Mouse (Mus musculus) Muller cell, postnatal 12 days (primary cell): ENCODE measurements around the gene Atrnl1.
"Not testable (repeated sequence)": the region's sequence is repeated elsewhere in the genome, so short reads cannot be mapped to it uniquely, and the experiment has no call there.

Experiments
- DNase-seq: peaks from one replicate; pipeline ENCODE4 v3.0.0-alpha.2; 2015; ENCODE audit errors: inconsistent ontology term

Atrnl1 gene

DNA sequence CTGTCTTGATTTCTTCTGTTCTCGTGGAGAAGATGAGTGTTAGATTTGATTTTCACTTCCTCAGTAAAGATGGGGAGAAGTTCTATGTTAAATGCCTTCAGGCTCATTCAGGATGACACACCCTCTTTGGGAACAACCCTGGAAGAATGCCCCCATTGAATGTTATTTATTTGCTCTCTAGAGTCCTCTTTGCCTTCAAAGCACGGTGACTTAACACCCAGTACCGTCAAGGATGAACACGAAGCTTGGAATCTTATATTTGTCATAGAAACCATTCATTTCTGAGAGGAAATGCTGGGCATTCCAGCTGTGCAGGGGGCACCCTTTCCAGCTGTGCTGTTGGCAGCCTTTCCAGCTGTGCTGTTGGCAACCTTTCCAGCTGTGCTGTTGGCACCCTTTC lies 212.6 kb downstream of the Atrnl1 start:
- no peak for DNase-seq

DNA sequence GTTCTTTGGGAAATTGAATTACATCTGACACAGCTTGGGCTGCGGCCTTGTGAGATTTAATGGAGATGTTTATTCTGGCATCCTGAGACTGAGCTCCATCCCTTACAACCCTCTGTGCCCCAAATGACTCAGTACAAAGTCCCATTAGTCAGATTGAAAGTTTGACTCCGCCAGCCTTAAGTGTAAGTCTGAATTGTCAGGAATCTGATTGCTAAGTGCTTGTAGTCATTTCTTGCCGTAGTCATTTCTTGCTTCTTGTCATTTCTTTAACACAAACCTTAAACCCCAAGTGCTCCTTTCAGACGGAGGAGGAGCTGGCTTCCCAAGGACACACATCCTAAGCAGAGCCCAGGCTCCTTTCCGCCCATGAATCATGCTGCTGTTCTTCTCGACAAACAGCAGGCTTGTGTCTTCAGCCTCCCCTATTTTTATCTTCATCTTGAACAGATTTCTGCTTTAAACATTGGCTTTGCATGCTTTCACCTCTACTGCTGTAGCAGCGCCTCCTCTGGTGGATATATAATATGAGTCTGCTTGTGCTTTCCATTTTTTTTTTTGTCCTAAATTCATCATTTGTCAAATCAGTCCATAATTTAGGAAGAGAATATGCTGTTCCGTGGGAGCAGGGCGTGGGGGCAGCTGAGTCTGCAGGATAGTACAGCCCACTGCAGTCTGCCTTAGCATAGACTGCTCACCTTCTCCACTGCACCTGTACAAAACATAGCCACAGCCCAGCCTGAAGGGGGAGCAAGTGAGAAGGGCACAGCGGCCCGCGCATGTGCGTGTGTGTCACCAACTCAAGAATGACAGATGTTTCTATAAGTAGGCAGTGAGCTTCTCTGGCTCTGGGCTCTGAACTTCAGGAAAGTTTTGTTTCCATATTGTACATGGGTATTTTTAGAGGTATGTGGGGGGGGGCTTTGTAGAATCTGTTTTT lies 214.7 kb downstream of the Atrnl1 start:
- DNase-seq = no peak

DNA sequence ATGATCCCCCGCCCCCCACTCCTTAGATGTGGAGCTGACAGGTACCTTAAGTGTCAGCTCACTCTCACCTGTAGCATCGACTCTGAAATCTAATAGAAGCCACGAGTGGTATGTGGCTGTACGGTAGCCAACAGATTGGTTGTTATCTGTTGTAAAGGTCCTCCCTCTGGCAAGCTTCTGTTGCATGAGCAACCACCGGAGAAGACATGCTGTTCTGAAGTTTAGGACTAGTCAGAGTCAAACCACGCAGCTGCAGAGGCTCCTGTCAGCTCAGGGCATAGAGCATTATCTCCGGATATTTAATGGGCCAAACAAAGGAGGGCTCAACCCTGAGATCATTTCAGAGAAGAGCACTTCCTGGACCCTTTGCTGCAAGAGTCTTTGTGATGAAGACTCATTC lies 222.2 kb downstream of the Atrnl1 start:
- no peak for DNase-seq

DNA sequence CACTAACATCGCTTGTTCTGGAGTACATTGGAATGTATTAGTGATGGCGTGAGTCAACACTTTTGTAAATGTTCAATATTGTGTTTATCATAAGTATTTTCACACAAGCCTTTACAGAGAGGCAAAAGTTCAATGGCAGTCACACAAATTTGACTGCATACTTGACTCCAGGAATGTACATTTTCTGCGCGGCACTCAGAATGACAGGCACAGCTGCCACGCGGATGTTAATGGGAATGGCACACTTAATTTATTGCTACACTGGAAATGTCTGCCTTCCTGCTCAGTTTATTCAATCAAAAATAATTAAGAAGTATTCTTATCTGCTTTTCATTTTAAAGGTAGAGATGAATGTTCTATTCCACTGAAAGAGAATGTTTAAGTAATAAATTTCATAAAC lies 227.0 kb downstream of the Atrnl1 start:
- no peak for DNase-seq

DNA sequence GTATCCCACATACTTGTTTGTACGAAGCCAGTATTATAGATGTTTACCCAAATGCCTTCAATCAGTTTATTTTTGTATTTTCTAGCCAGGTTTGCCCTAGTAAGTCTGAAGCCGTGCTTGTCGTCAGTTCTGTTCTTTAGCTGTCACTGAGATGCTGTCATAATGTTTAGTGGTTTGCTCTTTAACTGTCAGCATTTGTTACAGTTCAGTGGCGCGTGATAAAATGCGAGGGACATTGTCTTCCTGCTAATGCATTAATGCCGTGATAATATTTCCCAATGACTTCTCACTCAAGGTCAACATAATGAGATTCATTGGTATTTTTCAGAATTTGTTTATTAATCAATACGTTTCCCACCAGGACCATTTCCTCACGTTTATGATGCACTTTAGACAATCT lies 227.7 kb downstream of the Atrnl1 start:
- no peak for DNase-seq

DNA sequence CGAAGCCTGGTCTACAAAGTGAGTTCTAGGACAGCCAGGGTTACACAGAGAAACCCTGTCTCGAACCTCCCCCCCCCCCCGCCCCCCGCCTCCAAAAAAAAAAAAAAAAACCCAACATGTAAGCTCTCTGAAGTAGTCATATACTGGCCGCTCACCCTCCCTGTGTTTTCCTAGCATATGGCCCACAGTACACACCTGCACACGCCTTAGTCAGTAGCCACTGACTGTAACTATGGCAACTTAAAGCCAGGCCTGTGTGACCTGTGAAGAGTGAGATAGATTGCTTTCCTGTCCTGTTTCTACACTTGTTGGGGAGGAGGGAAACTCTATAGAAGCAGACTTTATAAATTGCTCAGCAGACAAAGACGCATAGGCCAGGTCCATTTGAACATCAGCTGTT lies 239.1 kb downstream of the Atrnl1 start:
- DNase-seq = no peak

DNA sequence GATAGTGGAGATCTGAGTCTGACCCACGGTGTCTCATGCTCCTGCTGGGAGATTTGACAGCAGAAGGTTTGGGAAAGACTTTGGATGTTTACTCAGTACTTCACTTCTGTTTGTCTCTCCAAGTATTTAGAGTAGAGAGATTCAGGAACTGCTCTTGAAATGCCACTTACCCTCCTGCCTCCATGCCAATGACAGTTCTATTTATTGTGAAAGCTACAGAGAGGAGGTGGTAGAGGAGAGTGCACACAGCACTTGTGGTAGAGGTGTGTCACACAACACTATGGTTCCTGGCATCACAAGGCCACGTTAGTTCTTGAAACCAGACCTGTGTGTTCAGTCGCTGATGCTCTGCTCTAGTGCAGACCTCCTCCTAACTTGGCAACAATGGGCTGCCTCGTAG lies 257.5 kb downstream of the Atrnl1 start:
- DNase-seq = no peak

DNA sequence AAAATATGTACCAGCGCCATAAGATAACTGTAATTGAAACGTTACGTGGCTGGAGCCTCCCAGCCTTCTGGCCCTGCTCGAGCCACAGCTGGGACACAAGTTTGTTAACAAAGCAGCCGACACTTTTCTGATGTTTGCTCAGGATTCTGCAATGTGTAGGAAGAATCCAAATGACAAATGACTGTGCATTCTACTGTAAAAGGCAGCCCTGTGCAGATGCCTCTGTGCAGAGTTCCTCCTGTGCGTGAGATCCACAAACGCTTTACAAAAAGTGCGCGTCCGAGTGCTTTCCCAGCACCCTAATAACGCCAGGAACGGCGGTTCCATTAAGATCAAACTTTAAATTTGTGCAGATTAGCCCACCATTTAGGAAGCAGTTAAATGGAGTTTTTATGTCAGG lies 260.0 kb downstream of the Atrnl1 start:
- no peak for DNase-seq

DNA sequence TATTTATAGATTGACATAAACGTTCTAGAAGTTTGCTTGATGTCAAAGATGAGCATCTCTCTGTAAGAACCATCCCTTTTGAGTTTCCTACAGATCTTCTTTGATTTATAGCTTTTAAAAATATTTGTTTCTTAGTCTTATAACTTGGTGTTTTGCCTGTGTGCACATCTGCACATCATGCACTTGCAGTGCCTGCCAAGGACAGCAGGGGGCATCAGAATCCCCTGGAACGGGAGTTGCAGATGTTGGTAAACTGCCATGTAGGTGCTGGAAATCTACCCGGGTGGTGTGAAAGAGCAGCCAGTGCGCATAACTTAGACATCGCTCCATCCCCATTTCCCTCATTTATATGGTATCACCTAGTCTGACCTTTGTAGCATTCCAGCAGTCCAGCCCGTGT lies 265.2 kb downstream of the Atrnl1 start:
- no peak for DNase-seq

DNA sequence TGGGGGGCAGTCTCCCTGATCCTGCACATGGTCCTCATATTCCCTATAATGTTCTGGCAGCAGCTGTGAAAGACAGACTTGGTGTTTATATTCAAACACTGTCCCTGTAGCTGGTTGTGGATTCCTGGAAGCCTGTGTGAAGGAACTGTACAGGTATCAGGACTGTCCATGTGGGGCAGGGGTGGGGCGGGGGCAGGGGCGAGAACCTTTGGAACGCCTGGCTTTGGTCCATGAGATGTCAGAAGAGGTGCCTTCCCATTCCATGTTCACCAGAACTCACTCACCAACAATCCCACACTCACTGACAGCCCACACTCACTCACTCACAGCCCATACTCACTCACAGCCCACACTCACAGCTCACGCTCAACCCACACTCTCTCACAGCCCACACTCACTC lies 266.5 kb downstream of the Atrnl1 start:
- DNase-seq = no peak

DNA sequence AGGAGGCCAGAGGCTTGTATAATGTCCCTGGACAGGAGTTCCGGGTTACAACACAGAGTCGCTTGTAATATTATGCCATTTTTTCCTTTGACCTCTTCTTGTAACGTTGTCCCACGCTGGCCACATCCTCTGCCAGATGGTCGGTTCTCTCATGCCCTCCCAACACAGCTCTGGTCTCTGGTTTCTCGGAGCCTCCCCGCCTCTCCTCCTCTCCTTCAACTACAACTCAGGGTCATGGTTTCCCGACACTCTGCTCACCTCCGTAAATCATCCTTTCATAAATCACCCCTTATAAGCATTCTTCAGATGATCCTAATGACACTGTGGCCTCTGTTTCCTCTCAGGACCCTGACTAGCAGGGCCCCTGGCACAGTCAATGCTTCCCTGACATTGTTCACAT lies 267.7 kb downstream of the Atrnl1 start:
- no peak for DNase-seq

DNA sequence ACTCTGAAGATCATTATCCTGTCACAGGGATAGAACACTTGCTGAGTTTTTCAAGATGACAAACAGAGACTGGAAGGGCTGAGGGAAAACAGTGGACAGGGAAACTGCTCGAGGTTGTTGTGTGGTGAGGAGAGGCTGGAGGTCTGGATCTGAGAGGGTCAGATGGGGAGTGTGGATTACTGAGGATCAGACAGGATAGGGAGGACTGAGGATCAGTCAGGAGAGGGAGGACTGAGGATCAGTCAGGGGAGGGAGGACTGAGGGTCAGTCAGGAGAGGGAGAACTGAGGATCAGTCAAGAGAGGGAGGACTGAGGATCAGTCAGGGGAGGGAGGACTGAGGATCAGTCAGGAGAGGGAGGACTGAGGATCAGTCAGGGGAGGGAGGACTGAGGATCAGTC lies 269.0 kb downstream of the Atrnl1 start:
- DNase-seq = not testable (repeated sequence)

DNA sequence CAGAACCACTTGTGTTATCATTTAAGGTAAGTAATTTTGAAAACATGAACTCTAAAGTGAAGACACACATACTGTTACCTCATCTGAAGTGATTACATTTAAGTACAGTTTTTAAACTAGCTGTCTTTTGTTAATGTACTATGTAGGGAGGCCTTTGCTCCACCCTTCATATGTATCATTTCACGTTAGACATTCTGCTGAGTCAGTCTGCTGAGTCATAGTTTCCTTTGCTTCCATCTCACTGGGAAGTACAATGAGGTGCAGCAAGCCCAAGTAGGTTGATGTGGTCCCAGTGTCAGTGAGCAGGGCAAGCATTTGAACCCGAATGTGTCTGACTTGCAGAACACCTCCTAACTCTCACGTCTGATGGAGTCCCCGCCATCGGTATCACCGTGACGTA lies 271.1 kb downstream of the Atrnl1 start:
- DNase-seq = peak; percentile 20

DNA sequence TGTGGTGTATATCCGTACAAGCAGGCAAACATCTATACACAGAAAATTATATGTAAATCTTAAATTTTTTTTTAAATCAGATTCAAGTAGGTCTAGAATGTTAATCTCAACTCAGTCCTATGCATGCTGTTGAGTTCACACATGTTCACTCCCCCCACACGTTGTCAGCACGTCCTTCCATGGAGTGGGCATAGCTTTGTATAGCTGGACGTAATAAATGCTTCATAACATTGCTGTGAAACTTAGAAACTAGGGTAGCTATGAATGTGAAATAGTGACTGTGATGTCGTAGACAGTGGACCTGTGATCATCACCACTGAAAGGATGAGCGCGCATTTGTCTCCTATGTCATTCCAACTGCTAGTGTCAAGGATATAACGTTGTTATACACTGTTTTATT lies 278.0 kb downstream of the Atrnl1 start:
- DNase-seq = no peak

DNA sequence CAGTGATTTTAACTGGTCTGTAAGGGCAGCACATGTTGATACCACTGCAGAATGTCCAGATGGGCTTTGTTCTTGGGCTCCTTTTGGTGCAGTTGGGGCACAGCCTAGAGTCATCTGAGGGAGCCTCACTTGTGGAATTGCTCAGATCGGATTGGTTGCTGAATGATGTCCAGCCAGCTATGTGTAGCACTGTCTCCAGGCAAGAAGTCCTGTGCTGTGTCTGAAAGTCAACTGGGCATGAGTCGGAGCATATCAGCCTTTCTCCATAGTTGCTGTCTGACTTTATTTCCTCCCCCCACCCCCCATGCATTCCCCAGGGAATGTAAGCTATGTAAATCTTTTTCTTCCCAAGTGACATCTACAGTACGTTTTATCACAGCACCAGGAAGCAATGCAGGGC lies 278.9 kb downstream of the Atrnl1 start:
- no peak for DNase-seq

DNA sequence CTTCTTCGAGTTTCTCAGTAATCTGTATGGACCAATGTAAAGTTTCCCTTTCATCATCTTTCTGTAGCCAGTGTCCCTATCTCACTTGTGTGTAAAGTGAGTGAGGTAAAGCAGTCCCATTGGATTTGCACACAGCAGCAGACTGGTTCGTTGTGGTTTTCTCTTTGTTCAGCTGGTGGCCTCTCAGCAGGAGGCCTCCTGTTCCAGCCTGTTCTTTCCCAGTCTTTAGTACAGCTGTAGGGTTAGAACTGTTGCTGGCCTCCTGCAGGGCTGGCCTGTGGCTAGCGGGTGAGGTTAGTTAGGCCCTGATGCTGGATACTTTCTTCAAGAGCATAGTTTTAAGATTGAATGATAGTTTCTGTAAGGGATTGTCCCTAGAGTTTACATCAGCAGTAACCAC lies 280.1 kb downstream of the Atrnl1 start:
- peak; percentile 45 for DNase-seq

DNA sequence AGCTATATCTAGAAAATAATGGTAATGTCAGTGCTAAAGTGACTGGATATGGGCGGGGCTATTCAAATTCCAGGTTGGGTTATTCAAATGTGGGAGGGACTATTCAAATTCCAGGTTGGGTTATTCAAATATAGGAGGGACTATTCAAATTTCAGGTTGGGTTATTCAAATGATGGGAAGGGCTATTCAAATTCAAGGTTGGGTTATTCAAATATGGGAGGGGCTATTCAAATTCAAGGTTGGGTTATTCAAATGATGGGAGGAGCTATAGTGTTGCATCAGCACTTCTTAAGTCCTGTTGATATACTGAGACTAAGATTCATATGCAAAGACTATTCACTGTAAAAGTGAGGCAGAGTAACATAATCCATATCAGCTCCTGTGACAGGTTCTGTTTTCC lies 283.4 kb downstream of the Atrnl1 start:
- DNase-seq = no peak

DNA sequence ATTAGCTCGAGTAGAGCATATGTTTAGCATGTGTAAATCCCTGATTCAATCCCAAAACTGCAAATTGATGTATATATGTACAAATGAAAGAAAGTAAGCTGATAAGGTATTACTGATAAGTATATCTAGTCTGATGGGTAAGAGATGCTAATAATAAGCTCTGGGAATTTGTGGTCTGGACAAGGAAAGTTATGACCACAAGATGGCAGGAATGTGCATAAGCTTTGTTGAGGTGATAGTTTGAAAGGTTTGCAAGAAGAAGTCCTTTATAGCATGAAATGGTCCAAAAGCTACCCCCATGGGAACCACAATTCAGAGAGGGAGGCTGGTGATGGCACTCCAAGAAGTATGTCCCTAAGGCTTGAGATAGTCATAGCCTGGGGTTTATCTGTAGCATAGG lies 289.2 kb downstream of the Atrnl1 start:
- no peak for DNase-seq

DNA sequence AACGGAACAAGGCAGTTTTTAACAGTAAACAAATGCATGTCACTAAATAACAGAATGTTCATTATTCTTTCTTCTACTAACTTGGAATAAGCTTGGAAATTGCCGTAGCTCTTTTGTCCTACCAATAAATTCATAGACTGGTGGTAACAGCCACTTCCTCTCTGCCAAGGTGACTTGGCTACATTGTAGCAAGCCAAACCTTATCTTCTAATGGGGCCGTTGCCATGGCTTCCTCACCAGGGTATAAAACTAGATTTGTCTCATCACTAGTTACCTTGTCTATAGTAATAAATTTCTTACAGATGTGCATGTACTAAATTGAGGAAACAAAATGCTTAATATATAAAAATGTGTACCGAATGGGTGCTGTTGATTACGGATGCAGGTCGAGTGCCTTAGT lies 298.6 kb downstream of the Atrnl1 start:
- DNase-seq = no peak

DNA sequence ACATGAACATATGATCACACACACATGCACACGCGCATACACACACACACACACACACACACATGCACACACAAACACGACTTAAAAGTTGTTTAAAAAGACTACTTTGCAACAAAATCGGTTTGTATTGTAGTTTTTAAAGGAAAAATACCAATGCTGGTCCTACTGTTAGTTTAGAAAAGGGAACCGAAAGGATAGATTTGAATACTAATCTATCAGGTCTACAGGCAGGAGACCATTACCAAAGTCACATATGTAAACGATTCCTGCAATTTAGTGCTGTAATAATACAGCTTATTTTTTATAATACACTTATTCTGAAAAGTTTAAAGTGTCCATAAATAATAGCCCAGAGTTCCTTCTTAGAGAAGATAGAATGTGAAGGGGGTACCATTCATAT lies 299.8 kb downstream of the Atrnl1 start:
- DNase-seq = no peak

DNA sequence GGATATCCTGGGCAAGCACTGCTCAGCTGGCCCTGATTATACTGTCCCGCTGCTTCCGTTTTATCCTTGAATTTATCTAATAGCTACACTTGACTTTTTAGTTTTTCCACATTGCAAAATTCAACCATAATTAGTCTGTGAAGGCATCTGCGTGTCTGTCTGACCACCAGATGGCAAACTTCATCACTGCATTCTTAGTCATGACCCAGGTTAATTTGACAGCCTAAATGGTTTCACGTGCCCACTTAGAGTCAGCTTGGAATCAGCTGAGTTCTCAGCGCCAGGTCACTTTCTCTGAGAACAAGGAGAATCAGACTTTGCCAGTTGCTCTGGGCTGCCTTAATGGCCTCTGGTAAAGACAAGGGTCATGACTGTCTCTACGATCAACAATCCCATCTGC lies 305.5 kb downstream of the Atrnl1 start:
- DNase-seq = peak; percentile 9

DNA sequence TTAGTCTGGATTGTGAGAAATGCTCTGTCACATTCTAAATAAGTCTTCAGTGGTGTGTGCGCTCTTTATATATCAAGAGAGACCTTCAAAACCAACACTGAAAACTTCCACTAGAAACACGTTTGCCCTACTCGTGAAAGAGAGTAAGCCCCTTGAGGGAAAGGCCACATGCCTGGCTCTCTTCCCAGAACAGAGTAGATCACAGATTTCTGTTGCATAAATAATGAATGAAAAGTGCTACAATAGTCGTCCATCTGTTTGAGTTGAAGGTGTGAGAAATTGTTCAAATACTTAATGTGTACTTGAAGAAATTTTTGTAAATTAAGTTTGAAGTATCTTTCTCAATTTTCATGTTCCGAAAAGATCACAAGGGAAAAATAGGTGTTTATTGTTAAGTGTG lies 312.2 kb downstream of the Atrnl1 start:
- no peak for DNase-seq

DNA sequence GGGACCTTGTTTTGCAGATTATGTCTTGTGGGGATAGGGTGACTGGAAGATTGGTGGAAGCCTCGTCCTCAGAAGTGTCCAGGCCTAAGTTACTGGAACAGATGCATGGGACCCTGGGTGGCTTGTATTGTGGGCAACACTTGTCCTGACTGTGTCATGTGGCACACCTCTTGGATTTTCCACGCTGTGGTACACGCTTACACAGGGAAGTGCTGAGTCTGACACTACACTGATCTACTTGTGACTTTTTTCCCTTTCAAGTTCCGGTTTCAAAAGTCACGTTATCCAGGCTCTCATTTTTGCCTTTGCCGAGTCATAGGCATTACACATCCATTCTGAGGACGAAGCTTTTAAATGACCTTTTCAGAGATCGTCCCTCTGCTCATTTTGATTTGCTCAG lies 314.0 kb downstream of the Atrnl1 start:
- DNase-seq = no peak

DNA sequence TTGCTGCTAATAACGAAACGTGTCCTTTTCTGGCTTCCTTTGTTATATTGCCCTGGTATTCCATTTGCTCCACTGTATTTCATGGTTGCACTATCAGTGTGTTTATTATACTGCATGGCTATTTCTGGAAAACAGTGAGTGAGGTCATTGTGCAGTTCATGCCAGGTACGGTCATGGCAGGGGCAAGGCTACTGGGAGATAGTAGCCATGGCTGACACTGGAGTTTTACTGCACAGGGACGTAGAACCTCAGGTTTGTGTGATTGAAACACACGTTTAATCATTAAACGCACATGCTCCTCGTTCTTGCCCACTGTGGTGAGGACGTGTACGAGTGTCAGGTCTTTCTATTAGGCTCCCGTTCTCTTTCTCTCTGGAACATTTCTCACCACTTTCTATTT lies 314.8 kb downstream of the Atrnl1 start:
- DNase-seq = no peak
